Mouse (Mus musculus) cortical plate, adult 2 months (tissue): ENCODE data around the gene Mrps18a. TPM values are rescaled to one million over a fixed set of nuclear protein-coding genes. Genes with fewer than 3 reads are reported as not detected.

Source experiments
- H3K27ac ChIP-seq: fragments of 200-500 bp; 2 replicates; pipeline ENCODE4 v1.5.1; 2012; ENCODE audit warnings: low read length, control low read depth, inconsistent platforms; ENCODE audit not compliant: insufficient read depth
- H3K4me1 ChIP-seq: fragments of 200-500 bp; 2 replicates; pipeline ENCODE4 v1.6.1; 2011; ENCODE audit warnings: low read length; ENCODE audit not compliant: control insufficient read depth, insufficient read depth
- H3K4me3 ChIP-seq: fragments of 200-500 bp; 2 replicates; pipeline ENCODE4 v1.5.1; 2011; ENCODE audit warnings: mild to moderate bottlenecking, low read length, control low read depth; ENCODE audit not compliant: insufficient read depth
- CTCF ChIP-seq: fragments of 200-500 bp; IDR thresholded peaks from 2 replicates; pipeline ENCODE4 v1.5.1; 2011; ENCODE audit warnings: mild to moderate bottlenecking, control low read depth, low read length; ENCODE audit not compliant: insufficient read depth; ENCODE audit errors: extremely low read depth
- POLR2A ChIP-seq: fragments of 200-500 bp; IDR thresholded peaks from 2 replicates; pipeline ENCODE4 v1.6.1; 2011; ENCODE audit warnings: mild to moderate bottlenecking, low read length, control low read depth; ENCODE audit not compliant: insufficient read depth; ENCODE audit errors: extremely low read depth
- polyA plus RNA-seq: library from polyadenylated mRNA; depleted of rRNA; stranded (reverse); fragments of >200 nt; gene quantifications from 2 replicates; pipeline ENCODE4 v1.2.3, GENCODE M21; 2012

Gene Mrps18a
- polyA plus RNA-seq, 1 experiment: 107 TPM

DNA sequence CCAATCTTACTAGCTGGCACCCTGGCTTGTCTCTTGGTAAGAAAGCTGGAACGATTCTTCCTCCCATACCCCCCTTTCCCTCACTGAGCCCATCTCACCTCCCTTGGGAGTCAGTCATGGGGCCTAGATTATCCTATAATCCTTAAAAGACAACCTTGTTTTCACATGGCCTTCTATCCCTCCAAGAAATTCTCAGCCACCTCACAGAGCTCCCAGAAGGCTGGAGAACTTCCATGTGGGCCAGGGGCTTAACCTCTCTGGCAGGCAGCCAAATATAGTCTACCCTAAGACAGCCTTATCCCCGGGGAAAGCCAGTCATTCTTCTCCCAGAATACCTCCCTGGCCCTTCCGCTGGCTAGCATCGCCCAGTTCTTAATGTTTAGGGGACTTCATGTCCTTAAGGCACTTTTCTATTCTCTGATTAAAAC is 7.7 kb downstream of the Mrps18a start:
- TF ChIP-seq POLR2A: no peak
- TF ChIP-seq CTCF: no peak
- Histone ChIP-seq H3K4me3 (no peak overlapping the region), H3K4me1 (peaks cover 8% of the 10 kb centered on the region), H3K27ac (no peak overlapping the region)

DNA sequence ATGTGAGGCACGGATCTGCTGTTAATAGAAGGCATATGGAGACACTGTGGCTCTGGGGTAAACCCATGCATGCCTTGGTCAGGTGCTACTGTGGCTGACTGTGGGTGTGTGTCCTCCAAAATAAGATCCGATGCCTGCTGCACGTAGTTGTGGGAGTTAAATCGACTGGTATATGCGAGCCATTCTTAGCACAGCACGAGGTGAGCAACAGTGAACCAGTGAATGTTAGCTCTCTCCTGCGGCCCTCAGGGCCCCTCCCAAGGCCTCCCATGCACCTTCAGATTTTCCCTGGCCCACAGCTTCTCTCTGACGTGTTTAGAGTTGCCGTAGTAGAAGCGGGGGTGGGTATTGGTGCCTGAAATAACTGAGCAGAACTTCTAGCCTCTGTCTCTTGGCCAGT is 8.9 kb downstream of the Mrps18a start:
- TF ChIP-seq CTCF (no peak), POLR2A (no peak)

DNA sequence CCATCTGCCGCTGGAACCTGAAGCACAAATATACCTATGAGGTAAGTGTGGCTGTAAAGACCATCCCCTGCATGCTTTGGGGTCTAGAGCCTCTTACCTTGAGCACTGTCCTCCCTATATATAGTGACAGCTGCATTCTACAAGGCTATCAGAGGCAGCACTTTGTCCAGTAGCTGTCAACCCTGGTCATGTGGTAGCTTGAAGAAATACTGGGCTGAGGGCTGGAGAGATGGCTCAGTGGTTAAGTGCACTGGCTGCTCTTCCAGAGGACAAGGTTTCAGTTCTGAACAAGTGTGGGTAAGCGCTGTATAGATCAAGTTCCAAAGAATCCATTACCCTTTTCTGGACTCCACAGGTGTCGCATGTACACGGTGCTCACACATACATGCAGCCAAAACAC is 12.0 kb downstream of the Mrps18a start:
- no peak overlapping the region for H3K27ac ChIP-seq
- peaks cover 7% of the 10 kb centered on the region for H3K4me1 ChIP-seq
- TF ChIP-seq POLR2A (no peak), CTCF (no peak)
- no peak overlapping the region for H3K4me3 ChIP-seq

More for the DNA sequence above, 8.9 kb downstream of the Mrps18a start:
- H3K4me3 ChIP-seq: no peak overlapping the region
- H3K4me1 ChIP-seq: peaks cover 8% of the 10 kb centered on the region
- no peak overlapping the region for H3K27ac ChIP-seq

DNA sequence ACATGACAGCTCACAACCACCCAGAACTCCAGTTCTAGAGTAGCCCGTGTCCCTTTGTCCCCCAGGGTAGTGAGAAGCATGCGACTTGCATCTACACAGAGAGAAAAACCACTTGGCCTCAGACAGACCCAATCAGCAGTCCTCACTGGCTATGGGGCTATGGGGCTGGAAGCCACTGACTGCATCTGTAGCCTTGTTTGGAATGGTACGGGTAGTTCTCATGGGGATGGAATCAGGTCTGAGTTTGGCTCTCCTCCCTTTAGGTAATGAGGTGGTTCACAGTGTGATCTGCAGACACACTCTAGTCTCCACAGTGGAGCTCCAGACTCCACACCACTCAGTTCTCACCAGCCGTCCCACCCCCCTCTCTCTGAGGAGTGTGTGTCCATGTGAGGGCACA is 12.5 kb downstream of the Mrps18a start:
- no peak for TF ChIP-seq POLR2A
- no peak for TF ChIP-seq CTCF
- Histone ChIP-seq H3K27ac (no peak overlapping the region), H3K4me1 (peaks cover 7% of the 10 kb centered on the region), H3K4me3 (no peak overlapping the region)

DNA sequence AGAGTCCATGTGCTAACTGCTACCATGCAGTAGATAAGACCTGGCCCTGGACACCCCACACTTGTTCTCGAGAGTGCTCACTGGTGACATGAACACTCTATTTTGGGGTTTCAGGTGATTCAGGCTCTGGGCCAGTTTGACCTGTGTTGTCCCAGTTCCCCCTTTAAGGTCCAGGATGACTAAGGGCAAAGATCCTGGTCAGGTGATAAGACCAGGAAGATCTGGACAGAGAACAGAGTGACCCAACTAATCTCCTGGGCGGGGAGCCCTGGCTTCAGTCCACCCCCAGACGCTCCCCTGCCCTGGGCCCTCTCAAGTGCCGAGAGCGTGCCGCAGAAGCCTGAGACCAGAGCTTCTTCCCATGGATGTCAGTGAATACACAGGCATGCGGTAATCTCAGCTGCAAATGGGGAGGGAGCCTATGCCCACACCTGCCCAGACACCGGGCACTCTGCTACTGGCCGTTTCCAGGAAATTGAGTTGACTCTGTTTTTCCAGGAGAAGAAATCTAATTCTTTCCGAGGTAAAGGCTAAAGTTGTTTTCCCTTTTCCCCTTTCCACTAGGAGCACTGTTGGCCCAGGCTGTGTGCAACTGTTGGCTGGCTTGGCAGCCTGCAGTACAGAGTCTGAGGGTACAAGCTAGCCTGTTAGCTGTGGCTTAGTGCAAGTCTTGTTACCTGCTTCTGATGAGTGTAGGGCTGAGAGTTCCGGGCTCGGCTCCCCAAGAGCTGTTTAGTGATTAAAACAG is 13.3 kb downstream of the Mrps18a start:
- H3K4me1 ChIP-seq: peaks cover 7% of the 10 kb centered on the region
- no peak overlapping the region for H3K27ac ChIP-seq
- TF ChIP-seq CTCF (no peak), POLR2A (no peak)

DNA sequence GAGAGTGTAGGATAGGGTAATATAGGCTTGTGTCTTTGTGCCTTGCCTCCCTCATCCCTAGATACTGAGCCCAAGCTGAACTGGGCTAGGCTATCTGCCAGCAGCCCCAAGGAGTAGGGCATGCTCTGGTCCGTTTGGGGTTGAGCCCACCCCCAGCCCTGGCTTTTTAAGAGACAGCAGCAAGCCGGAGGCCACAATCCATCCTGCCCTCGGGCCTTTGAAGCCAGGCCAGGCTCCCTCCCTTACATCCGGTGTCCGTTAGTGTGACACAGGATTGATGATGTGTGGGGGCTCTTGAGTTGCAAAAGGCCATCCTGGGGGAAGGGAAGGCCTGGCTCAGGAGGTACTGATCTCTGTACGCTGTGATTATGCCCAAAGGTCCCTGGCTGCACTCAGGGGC is 15.8 kb downstream of the Mrps18a start:
- Histone ChIP-seq H3K27ac (no peak overlapping the region), H3K4me3 (no peak overlapping the region), H3K4me1 (no peaks in the 10 kb centered on the region; the same call in 1 of the 2 replicates)
- no peak for TF ChIP-seq POLR2A
- TF ChIP-seq CTCF: no peak

More for the DNA sequence above, 13.3 kb downstream of the Mrps18a start:
- no peak overlapping the region for H3K4me3 ChIP-seq

DNA sequence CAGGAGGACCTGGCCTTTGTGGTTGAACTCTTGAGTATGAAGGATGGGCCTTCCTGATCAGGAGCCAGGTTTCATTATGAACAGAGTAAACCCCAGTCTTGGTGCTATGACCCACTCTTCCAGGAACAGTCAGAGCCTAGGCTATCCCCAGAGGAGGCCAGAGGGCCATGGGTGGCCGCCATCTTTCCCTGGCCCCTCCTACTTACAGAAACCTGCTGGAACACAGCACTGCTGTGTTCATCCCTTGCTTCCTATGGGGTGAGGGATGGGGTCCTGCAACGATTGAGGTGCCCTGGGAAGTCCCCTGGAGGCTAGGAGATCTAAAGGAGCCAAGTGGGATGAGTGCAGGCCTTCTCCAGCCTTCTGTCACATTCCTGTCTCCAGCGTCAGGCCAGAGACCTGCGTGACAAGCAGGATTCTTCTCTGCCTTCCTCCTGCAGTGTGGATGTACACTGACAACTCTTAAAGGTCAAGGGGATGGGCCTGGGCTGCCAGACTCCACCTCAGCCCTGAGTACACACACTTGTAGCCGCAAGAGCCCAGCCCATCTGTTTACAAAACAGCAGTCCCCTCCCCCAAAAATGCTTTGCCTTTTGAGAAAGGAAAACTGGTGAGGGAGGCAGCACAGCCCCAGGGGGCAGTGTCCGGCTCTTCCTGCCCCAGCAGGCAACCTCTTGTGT is 17.2 kb downstream of the Mrps18a start:
- Histone ChIP-seq H3K27ac (no peak overlapping the region), H3K4me3 (no peak overlapping the region), H3K4me1 (no peaks in the 10 kb centered on the region; the same call in 1 of the 2 replicates)
- no peak for TF ChIP-seq CTCF
- TF ChIP-seq POLR2A: no peak

DNA sequence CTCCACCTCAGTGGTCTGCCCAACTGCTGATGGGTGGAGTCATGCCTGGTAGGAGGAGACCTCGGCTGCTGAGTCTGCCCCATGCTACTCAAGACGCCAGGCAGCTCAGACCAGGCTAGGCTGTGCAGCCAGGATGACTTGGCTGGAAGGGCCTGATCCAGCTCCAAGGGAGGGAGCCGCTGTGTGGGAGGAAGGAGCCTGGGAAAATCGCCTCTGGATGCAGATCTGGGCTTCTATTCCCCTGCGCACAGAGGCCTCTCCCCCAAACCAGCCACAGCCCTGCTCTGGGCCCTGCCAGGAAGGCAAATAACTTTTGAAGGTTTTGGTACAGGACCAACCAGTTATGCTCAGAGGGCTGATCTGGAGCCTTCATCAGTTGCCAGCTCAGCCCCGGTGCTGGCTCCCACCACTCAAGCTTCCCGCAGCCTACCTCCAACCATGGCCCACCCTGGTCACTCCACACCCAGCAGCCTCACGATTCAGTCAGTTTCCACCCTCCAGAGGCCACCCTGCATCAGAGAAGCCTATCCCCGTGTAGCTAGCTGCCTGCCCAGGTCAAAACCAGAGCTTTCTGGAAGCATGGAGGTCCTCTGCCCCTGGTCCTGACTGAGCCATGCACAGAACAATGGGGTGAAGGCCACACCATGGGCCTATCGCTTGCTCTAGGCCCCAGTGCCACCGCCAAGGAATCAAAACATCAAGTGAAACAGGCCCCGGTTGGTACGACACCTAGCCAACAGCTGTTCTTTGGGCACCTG is 19.1 kb downstream of the Mrps18a start:
- TF ChIP-seq CTCF (no peak), POLR2A (peak; percentile 19; the same call in 1 of the 2 replicates)
- Histone ChIP-seq H3K27ac (no peak overlapping the region; the same call in 1 of the 2 replicates), H3K4me1 (no peaks in the 10 kb centered on the region; the same call in 1 of the 2 replicates), H3K4me3 (no peak overlapping the region)

DNA sequence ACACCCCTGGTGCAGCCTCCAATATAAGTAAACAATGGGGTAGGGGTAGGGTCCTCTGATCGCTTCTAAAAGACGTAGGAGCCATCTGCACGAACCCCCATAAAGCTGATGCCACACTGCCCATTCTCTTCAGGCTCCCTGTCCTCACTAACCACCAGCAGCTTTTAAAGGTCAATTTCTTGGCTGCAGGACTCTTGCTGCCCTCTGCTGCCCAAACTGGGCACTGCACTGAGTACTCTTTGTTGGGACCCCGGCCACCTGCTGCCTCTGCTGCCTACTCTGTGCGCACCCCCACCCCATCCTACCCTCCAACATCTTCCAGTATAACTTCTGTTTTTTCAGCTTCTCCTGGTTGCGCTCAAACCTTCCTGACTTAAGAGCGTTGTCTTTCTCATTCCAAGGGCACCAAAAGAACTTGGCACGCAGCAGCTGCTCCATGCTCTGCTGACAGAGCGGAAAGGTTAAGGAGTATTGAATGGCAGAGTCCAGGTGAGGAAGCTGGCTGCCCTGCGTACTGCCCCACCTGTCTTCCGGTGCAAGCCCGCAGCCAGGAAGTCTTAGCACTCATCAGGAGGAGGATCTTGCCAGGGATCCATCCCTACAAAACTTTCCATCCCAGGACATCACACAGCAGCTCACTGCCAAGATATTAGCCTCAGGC is 21.4 kb downstream of the Mrps18a start:
- Histone ChIP-seq H3K4me3 (no peak overlapping the region), H3K4me1 (no peaks in the 10 kb centered on the region; the same call in 1 of the 2 replicates), H3K27ac (no peak overlapping the region)
- peak; percentile 77 for TF ChIP-seq CTCF
- TF ChIP-seq POLR2A: no peak
